Mouse (Mus musculus): ENCODE results near the gene Psma6. TPM values are rescaled to one million over a fixed set of nuclear protein-coding genes. Genes with fewer than 3 reads are reported as not detected.

Psma6 gene
- total RNA-seq, 2 experiments from 2014 or later: 98.4 to 99.5 TPM

DNA sequence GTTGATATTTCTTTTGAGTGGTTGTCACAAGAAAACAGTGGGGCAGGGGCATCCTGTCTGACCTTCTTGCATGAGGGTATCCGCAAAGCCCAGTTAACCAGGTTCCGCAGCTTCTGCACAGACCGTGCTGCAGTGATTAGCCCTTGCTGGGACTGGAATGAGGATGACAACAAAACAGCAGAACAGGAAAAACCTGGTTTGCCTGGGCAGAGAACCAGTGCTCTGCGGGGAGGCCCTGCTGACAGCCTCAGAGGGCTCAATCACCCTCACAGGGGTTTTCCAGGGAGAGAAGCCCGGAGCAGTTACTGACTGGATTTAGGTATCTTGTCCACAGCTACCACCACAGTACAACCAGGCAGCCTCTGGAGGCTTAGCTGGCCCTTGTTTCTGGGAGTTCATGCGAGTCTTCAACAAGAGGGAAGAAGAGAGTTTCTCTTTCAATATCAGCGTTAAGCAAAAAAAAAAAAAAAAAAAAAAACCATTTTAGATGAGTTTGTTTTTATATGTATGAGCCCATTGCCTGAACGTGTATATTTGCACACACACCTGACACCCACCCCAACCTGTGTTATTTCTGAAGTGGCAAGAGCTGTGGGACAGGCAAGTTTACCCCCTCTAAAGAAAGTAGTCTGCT lies 49.9 kb downstream of the Psma6 start:
- ATAC-seq (replicated peaks; ENCODE audit: low FRiP score, poor library complexity, severe bottlenecking): no peak

DNA sequence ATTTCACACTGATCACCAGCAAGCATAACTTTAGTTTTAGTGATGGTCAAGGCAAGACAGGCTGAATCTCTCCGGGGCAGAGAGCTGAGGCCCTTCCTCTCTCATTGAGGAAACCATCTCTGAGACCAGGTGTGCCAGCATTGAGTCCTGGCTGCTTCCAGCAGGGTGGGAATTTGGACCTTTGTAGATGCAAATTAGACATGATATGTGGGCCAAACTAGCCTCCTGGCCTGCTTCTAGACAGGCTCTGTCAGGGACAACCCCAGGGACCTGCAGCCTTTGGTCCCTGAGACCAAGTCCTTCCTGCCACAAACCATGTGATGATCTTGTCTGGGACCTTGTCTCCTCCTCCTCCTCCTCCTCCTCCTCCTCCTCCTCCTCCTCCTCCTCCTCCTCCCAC lies 51.1 kb downstream of the Psma6 start:
- ATAC-seq (replicated peaks; ENCODE audit: low FRiP score, poor library complexity, severe bottlenecking): no peak

DNA sequence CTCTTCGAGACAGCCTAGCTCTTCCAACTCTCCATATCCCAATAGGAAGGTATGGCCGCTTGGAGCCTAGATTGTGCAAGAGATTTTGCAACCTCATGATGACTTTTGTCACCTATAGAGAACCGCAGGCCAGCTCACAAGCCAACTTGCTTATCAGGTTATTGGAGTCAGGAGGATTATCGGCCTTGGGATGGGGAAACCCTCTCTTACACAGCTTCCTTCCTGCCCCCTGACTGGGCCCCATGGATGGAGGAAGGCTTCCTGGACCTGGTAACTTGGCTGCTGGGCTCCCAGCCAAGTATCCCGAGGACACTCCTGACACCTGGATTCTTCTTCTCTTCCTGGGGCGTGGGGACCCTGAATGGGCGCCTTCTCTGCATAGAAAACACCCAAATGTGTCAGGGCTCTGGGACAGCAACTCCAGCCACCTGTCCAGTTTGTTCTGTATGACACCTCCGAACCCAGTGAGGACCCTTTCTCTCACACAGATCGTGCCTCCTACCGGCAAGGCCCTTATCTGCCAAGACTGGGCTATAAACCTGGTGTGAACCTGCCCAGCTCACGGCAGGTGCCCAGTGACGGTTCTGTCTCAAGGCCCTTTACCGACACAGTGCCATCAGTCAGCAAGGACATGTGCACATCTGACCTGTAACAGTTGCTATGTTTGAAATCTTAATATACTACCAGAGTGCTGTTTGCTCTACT lies 53.3 kb downstream of the Psma6 start:
- ATAC-seq (replicated peaks; ENCODE audit: low FRiP score, poor library complexity, severe bottlenecking): no peak

DNA sequence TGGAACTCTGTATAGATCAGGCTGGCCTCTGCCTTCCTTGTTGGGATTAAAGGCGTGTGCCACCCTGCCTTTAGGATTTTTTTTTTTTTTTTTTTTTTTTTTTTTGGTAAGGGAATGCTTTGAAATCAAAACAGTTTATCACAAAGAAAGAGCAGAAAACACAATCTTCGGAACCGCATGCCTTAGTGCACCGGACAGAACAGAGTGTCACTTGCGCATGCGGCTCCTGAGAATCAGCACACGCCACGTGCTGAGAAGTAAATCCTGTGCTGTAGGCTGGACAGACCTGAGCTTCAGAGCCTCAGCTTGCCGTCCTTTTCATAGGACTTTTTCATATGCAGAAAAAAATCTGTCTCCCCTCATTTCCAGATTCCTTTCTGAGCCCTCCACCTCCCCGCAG lies 54.0 kb downstream of the Psma6 start:
- no peak for ATAC-seq (replicated peaks; ENCODE audit: low FRiP score, poor library complexity, severe bottlenecking)

DNA sequence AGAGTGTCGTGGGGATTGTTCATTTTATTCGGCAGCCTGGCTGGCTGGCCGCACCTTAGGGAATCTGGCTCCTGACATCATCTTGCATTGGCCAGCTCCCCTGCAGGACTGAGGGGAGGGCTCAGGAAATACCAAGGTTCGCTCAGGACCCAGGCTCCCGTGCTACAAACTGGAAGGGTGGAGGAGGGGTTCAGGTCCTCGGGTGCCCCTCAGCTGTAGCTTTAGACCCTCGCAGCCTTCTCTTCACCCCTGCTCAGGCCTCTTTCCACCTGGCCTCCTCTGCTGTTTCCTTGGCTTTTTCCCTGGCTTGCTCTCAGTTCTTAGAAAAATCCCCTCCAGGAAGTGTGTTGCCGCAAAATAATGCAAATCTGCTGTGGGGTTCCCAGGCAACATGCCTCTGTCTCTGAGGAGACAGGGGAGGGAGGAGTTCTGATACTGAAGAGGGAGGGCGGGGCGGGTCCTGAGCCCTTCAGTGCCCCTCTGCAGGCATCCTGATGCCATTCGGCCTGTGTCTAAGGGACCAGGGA lies 54.7 kb downstream of the Psma6 start:
- no peak for ATAC-seq (replicated peaks; ENCODE audit: low FRiP score, poor library complexity, severe bottlenecking)

DNA sequence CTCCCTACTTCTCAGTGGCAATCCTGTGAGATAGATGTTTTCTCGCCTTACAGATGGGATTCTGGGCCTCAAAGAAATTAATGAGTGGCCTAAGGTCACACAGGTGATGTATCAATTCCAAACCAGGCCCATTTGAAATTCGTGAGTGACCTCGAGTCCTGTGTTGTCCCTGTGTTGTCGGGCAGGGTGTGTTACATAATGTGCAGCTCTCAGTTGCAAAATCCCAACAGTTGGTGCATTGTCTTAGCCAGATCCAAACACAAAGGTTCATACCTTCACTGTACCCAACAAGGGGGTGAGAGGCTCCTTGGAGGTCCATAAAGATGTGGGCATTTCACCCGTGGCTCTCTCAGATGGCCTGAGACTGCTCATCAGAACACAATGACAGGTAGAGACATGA lies 56.4 kb downstream of the Psma6 start:
- ATAC-seq (replicated peaks; ENCODE audit: low FRiP score, poor library complexity, severe bottlenecking): no peak

DNA sequence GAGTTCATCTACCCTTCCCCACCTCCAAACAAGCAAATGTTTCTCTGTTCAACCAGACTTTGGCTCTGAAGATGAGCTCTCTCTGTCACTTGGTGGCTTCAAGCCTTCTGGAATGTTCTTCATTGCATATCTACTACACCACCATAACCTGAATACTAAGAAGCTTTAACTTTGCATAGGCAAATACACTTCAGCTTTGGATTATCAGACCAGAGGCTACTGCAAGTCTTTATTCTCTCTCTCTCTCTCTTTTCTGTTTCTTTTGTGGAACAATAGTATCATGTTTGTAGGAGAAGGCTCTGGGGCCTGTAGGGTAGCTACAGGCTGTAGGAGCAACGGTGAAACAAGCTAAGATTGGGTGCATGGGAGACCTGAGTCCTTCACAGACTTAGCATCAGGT lies 58.2 kb downstream of the Psma6 start:
- no peak for ATAC-seq (replicated peaks; ENCODE audit: low FRiP score, poor library complexity, severe bottlenecking)

DNA sequence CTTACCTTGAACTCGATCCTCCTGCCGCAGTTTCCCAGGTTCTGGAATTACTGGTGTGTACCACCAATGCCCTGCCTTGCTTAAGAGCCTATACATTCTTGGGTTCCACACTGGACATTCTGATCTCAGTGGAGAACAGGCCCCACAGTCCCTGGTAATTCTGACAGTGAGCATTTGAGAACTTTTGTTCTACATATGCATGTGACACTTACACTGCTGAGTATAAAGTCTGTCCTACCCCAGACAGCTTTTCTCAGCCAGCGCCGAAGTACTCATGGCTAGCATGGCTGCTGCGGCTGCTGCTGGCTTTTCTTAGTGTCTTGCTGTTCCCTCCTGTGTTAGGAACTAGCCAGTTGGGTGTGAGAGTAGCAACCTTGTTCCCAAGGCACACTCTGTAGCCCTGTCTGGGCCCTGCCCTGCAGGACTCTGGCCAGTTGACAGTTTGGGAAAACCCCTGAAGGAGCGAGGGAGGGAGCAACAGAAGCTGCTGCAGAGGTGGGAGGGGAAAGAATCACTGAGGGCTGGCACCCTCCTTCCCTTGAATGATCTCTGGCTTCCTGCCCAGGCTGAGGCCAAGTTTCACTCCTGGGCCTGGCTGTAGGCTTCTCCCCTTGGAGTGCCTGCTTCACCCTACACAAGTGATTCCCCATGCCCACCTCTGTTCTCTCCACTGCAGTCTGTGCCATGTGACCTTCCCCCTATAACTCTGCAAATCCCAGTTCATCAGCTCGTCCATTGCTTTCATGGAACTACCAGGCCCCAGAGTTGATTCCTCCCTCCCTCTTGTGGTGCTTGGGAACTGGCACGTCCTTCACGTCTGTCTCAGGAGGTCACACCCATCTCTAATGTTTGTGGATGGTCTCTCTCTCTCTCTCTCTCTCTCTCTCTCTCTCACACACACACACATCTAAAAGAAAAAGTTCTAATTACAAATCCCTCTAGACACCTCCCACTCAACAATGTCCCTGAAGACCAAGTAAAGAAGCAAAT lies 59.1 kb downstream of the Psma6 start:
- ATAC-seq (replicated peaks; ENCODE audit: low FRiP score, poor library complexity, severe bottlenecking): no peak

DNA sequence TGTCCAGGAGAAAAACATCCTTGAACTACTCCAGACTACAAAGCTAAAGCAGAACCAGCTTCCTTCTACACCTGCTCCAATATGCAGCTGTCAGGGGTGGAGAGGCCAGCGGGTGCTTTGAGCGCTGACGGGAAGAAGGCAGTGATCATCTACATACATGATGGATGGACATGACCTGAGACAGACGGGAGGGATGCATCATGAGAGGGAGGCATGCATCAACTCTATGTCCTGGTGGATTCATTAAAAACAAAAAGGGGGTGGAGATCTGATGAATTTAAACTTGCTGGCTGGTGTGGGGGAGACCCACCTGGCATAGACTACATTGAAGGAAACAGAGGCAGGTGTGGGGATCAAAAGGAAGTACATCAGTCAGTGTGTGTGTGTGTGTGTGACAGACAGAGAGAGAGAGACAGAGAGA lies 60.0 kb downstream of the Psma6 start:
- no peak for ATAC-seq (replicated peaks; ENCODE audit: low FRiP score, poor library complexity, severe bottlenecking)

DNA sequence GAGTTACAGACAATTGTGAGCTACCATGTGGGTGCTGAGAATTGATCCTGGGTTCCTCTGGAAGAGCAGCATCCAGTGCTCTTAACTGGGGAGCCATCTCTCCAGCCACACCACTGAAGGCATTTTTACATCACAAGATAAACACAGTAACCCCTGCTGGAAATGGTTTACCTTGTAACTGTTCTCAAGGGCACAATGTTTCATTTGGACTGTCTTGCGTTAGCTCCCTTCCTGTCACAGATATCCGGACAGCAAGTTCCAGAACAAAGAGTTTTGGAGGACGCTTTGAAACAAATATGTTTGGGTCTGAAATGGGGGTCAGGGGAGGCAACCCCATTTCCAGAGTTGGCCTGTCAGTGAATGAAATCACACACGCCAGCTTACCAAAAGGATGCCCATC lies 61.6 kb downstream of the Psma6 start:
- no peak for ATAC-seq (replicated peaks; ENCODE audit: low FRiP score, poor library complexity, severe bottlenecking)

DNA sequence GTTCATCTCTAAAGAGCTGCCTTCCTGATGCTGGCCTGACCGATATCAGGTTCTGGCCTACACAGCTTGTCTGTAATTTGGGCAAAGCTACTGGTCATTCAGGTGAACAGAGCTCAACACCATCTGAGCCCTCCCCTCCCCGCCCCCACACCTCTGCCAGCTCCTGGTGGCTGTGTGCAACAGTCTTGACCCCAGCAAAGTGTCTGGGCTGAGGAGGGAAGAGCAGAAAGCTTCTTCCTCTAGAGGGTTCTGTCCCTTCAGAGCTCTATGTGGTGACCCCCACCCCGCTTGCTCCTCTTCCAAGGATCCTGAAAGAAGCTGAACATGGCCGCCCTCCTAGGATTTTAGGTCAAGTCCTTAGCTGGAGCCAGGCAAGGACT lies 62.3 kb downstream of the Psma6 start:
- no peak for ATAC-seq (replicated peaks; ENCODE audit: low FRiP score, poor library complexity, severe bottlenecking)

DNA sequence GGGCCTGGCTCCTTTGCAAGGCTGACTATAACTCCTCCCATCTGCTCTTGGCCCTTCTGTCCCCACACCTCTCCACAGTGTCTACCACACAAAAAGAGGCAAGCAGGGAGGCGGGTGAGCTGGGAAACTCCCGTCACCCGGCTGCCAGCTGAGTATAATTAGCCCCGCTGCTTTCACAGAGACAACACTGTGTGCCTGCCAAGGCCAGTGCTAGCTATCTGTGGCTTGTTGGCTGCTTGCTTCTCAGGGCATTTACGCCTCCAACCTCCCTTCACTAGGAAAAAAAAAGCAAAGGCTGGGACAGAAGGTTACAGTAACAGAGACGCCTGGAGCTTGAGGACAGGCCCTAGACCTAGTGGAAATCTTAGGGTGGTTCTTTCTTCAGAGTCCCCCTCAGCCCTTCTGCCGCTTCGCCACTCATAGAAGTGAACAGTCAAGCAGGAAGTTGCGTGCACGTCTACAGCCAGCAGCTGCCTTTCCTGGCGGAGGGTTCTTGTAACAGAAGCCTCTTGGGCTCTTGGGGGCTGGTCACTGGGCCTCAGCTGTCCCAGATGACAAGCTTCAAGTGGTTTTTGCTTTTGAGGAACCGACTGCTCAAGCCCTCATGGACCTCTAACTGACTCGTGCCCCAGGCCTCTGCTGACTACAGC lies 62.8 kb downstream of the Psma6 start:
- ATAC-seq (replicated peaks; ENCODE audit: low FRiP score, poor library complexity, severe bottlenecking): no peak

DNA sequence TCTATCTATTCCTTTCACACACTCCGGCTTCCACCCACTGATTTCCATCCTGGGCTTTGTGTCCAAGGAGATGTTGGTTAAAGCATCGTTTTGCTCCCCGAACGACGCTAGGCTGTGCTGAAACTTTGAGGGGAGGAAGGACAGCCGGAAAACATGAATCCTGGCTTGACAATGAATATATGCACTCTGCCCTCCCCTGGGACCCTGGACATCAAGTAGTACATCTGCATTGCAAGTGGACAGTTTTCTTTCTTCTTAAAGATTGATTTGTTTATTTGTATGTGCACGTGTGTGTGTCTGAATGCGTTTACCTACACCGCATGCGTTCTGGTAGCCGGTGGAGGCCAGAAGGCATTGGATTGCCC lies 63.4 kb downstream of the Psma6 start:
- ATAC-seq (replicated peaks; ENCODE audit: low FRiP score, poor library complexity, severe bottlenecking): no peak

DNA sequence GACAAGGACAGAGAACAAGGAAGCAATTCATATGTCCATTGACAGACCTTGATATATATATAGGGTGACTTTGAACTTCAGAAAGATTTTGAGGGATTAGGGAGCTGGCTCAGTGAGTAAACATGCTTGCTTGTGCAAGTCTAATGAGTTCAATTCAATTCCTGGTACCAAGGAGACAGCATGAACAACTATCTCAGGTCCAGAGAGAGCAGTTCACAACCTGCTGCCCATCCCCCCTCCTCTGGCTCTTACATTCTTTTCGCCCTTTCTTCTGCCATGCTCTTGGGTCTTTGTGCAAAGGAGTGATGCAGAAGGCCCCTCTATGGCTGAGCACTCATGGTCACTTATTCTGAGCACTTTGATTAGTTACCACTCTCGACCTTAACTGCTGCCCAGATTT lies 64.4 kb downstream of the Psma6 start:
- no peak for ATAC-seq (replicated peaks; ENCODE audit: low FRiP score, poor library complexity, severe bottlenecking)

DNA sequence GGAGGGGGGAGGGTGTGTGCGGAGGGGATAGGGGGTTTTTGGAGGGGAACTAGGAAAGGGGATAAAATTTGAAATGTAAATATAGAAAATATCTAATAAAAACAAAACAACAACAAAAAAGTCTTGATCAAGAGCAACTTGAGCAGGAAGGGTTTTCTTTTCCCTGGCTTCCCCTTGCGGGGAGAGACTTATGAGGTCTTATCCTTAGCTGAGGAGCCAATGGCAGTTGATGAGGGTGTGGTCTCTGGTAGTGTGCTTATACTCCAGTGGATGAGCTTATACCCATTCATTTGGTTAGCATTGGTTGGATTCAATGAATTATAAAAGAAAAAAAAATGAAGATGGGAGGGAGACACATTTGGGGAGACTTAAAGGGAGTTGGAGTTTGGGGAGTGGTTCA lies 65.0 kb downstream of the Psma6 start:
- ATAC-seq (replicated peaks; ENCODE audit: low FRiP score, poor library complexity, severe bottlenecking): no peak

DNA sequence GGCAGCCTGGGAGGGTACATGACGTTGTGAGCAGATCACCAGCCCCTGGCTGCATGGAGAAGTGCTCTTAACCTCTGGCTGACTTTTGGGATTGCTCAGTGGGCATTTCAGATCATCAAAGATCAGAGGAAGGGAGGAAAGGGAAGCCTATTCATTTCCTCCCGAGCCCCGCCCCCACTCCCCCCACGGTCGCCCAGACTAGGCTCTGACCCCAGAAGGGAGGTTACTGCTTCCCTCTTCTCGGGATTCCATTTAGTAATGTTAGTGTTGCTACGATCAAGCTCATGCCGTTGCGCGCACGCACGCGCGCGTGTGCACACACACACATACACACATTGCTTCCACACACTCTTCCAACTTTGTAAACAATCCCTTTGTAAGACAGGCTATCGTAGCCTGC lies 66.4 kb downstream of the Psma6 start:
- no peak for ATAC-seq (replicated peaks; ENCODE audit: low FRiP score, poor library complexity, severe bottlenecking)

DNA sequence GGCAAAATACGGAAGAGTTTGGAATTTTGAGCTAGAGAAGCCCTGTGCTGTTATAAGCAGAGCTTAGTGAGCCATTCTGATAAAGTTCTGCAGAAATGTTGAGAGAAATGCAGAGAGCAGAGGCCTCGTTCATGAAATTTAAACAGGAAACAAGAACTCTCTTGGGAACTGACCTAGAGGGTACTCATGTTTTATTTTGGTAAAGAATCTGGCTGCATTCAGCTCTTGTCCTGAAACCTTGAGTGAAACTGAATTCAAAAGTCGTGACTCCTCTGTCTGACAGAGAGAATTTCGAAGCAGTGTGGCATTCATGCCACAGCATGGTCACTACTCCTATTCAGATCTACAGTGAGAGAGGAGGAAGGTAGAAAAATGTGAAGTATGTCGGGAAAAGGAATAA lies 68.8 kb downstream of the Psma6 start:
- ATAC-seq (replicated peaks; ENCODE audit: low FRiP score, poor library complexity, severe bottlenecking): no peak

DNA sequence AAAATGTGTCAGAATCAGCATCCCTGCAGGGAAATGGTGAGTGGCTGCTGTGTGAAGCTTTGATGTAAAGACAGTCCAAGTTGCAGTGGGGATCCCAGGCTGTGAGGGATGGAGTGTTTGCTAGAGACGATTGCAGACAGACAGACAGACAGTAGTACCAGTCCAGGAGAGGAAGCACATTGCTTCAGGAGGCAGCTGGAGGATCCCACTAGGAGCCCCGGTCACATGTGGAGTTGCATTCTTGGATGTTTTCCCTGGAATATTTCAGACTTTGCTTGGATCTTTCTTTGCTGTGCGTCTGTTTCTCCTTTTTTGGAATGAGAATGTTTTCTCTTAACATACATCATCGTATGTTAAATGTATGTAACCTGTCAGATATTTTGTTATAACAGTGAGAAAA lies 69.9 kb downstream of the Psma6 start:
- no peak for ATAC-seq (replicated peaks; ENCODE audit: low FRiP score, poor library complexity, severe bottlenecking)

DNA sequence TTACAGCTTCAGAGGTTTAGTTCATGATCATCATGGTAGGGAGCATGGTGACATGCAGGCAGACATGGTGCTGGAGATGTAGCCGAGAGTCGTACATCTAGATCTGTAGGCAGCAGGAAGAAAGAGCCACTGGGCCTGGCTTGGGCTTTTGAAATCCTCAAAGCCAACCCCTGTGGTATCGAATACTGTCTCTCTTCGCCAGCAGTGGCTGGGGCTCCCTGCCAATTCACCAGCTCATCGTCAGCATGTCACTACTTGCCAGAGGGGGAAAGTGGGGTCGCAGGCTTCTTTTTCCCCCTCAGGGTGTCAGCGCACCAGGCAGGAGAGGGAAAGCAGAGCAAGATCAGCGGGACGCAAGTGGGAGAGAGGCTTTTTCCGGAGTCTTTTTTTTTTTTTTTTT lies 71.2 kb downstream of the Psma6 start:
- ATAC-seq (replicated peaks; ENCODE audit: low FRiP score, poor library complexity, severe bottlenecking): no peak

DNA sequence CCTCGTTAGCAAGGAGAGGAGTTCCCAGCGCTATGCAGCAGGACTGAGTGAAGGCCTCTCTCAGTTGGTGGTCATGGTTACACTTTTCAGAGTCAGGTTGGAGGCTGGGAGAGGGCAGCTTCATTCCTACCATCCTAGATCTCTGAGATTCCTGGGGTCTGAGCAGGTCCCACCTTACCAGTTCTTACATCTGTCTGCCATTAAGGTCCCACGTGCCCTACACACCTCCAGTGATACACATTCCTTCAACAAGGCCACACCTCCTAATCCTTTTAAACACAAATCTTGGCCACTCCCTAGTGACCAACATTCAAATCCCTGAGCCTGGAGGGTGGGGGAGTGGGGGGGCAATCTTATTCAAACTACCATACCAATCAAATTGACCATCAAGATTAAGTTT lies 72.1 kb downstream of the Psma6 start:
- no peak for ATAC-seq (replicated peaks; ENCODE audit: low FRiP score, poor library complexity, severe bottlenecking)
